Mouse (Mus musculus) megakaryocyte, embryonic 14.5 days (primary cell): ENCODE results near the gene Appbp2.

ENCODE experiments used
- FLI1 ChIP-seq: IDR thresholded peaks from 2 replicates; pipeline ENCODE4 v1.6.1; 2012; ENCODE audit warnings: low read length, inconsistent platforms, mixed read lengths
- GATA1 ChIP-seq: IDR thresholded peaks from 3 replicates; pipeline ENCODE4 v1.6.1; 2012; ENCODE audit warnings: mixed read lengths, low read length, inconsistent platforms, borderline replicate concordance

DNA sequence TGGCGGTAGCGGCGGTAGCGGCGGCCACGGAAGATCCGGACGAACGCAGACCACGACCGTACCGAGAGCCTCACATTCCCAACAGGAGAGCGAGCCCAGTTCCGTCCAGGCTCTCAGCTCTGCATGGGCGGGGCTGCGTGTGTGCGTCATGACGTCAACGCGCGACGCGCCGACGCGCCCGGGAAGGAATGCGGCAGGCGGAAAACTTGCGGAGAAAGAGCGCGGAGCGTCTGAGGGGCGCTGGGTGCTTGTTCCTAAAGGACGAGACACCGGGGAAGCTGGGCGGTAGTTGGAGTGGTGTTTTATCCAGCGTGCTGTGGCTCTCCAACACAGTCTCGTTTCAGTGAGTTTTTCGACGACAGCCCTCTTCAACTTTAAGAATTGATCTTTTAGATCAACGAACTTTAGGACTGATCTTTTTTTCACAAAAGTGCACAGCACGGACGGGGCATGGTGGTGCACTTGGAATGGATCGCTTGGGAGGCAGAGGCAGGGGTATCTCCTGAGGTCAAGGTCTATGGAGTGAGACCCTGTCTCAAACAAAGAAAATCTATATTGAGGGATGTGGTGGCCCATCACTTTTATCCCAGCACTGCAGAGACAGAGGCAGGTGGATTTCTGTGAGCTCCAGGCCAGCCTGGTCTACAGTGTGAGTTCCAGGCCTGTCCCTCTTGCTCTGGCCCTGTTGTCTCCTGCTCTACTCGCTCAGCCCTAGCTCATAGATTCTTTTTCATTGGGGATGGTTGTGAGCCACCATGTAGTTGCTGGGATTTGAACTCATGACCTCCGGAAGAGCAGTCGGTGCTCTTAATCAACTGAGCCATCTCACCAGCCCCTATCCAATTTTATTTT, at the start of gene Appbp2:
- TF ChIP-seq GATA1 = no peak
- TF ChIP-seq FLI1 = no peak
